Mouse (Mus musculus) cerebellum, adult 2 months (tissue): ENCODE data around the gene Zbtb22. TPM values are rescaled to one million over a fixed set of nuclear protein-coding genes. Genes with fewer than 3 reads are reported as not detected.

Experiments
- DNase-seq, 2 experiments: peaks; one replicate each; pipeline ENCODE4 v3.0.0; 2021
- H3K27ac ChIP-seq: fragments of 200-500 bp; 2 replicates; pipeline ENCODE4 v1.5.1; 2012; ENCODE audit warnings: low read length, control low read depth, inconsistent platforms; ENCODE audit not compliant: insufficient read depth
- H3K27me3 ChIP-seq: fragments of 200-500 bp; 2 replicates; pipeline ENCODE4 v1.6.1; 2012; ENCODE audit warnings: inconsistent platforms, mild to moderate bottlenecking, low read length, moderate library complexity; ENCODE audit not compliant: control insufficient read depth, insufficient read depth
- H3K4me1 ChIP-seq: fragments of 200-500 bp; 2 replicates; pipeline ENCODE4 v1.6.1; 2011; ENCODE audit warnings: low read length; ENCODE audit not compliant: control insufficient read depth, insufficient read depth
- H3K4me3 ChIP-seq: fragments of 200-500 bp; replicated peaks from 2 replicates; pipeline ENCODE3; 2011; ENCODE audit warnings: mild to moderate bottlenecking, low read depth, low read length, control low read depth; ENCODE audit not compliant: insufficient read depth
- CTCF ChIP-seq: fragments of 200-500 bp; IDR thresholded peaks from 2 replicates; pipeline ENCODE4 v1.5.1; 2011; ENCODE audit warnings: low read depth, mild to moderate bottlenecking, control low read depth, low read length, moderate library complexity, borderline replicate concordance; ENCODE audit not compliant: insufficient read depth
- POLR2A ChIP-seq: fragments of 200-500 bp; IDR thresholded peaks from 2 replicates; pipeline ENCODE4 v1.6.1; 2011; ENCODE audit warnings: low read length, control low read depth, borderline replicate concordance; ENCODE audit not compliant: insufficient read depth
- WGBS: fragments of 180-500 bp; shearing (Covaris S2); methylation state at CpG from one replicate; pipeline ENCODE4 v1.1.7; 2018; 5-methylcytosine and 5-hydroxymethylcytosine counted together
- polyA plus RNA-seq: library from polyadenylated mRNA; depleted of rRNA; stranded (reverse); fragments of >200 nt; gene quantifications from 2 replicates; pipeline ENCODE4 v1.2.3, GENCODE M21; 2012

Gene Zbtb22
- polyA plus RNA-seq, 1 experiment = 33.4 TPM

GRCm38 (mm10) chr17:33955555-33956214 is 40.0 kb downstream of the Zbtb22 start, which contains the start of the genes Vps52 and Rps18:
Vps52 (plus strand) TSS chr17:33955812.
Rps18 (minus strand) TSS chr17:33956001.
- H3K4me3 ChIP-seq = peak within 1 kb of the TSS; percentile 96
- WGBS = under 1% methylated on average over 50 of the region's 50 CpGs
- no peaks in the 10 kb centered on the region for H3K27me3 ChIP-seq
- peak within 1 kb of the TSS; percentile 83 for H3K27ac ChIP-seq
- H3K4me1 ChIP-seq = no peaks in the 10 kb centered on the region; the same call in 1 of the 2 replicates
- peak; percentile 96 to 98 for DNase-seq
- TF ChIP-seq POLR2A = peak; percentile 93
- no peak for TF ChIP-seq CTCF

DNA sequence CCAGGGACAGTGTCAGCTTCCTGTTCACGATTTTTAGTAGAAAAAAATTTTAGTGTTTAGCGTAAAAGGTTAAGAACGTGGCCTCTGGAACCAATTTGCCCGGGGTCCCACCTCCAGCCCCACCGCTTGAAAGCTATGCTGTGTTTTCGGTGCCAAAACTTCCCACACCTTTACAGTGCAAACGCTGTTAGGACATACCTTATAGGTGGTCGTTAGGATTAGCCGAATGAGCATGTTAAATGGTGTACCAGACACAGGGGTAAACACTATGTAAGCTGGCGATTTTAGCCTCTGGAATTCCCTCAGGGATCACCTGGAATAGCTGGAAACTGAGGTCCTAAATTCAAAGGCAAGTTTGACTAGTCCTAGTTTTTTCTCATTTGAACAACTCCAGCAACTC is 40.6 kb downstream of the Zbtb22 start:
- peak overlapping the region; percentile 83 for H3K27ac ChIP-seq
- H3K27me3 ChIP-seq = no peaks in the 10 kb centered on the region
- 7% methylated on average over 10 of the region's 10 CpGs for WGBS
- peak overlapping the region; percentile 96 for H3K4me3 ChIP-seq
- H3K4me1 ChIP-seq = no peaks in the 10 kb centered on the region; the same call in 1 of the 2 replicates
- no peak for DNase-seq
- TF ChIP-seq CTCF = no peak
- TF ChIP-seq POLR2A = no peak

DNA sequence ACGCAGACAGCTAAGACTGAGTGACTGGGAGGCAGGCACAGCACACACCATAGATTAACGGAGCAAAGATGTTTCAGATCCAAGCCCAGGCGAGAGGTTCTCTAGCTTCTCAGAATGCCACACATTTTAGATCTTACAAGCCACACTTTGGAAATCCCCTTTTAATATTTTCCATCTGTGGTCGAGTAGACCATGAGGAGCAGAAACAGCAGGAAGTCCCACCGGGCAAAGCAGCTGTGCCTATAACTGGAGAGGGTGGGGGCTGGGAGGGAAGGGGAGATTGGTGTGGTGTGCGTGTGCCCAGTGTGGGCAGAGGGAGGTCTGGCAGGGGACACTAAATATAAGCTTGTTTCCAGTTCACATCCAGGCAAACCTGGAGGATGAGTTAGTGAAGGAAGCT is 41.8 kb downstream of the Zbtb22 start:
- TF ChIP-seq POLR2A = no peak
- no peak for TF ChIP-seq CTCF
- Histone ChIP-seq H3K27ac (no peak overlapping the region), H3K4me1 (no peaks in the 10 kb centered on the region; the same call in 1 of the 2 replicates), H3K27me3 (no peaks in the 10 kb centered on the region), H3K4me3 (no peak overlapping the region)
- WGBS = 68% methylated on average over 6 of the region's 6 CpGs
- DNase-seq = no peak

GRCm38 (mm10) chr17:33958451-33958850 is 42.7 kb downstream of the Zbtb22 start:
- no peak for TF ChIP-seq POLR2A
- no peak for TF ChIP-seq CTCF
- Histone ChIP-seq H3K27me3 (no peaks in the 10 kb centered on the region), H3K4me1 (no peaks in the 10 kb centered on the region; the same call in 1 of the 2 replicates), H3K27ac (no peak overlapping the region), H3K4me3 (no peak overlapping the region)
- 95% methylated on average over 11 of the region's 11 CpGs for WGBS
- DNase-seq = no peak

- TF ChIP-seq CTCF (no peak), POLR2A (no peak)
- no peak for DNase-seq
- H3K27ac ChIP-seq = no peak overlapping the region
- H3K27me3 ChIP-seq = no peaks in the 10 kb centered on the region
- no peak overlapping the region for H3K4me3 ChIP-seq
- 90% methylated on average over 13 of the region's 13 CpGs for WGBS
- no peaks in the 10 kb centered on the region; the same call in 1 of the 2 replicates for H3K4me1 ChIP-seq
Measured at GRCm38 (mm10) chr17:33959135-33959534, 43.4 kb downstream of the Zbtb22 start.

- H3K4me1 ChIP-seq = no peaks in the 10 kb centered on the region; the same call in 1 of the 2 replicates
- no peaks in the 10 kb centered on the region for H3K27me3 ChIP-seq
- H3K27ac ChIP-seq = no peak overlapping the region
- no peak overlapping the region for H3K4me3 ChIP-seq
- no peak for DNase-seq
- TF ChIP-seq CTCF (no peak), POLR2A (no peak)
- 92% methylated on average over 15 of the region's 15 CpGs for WGBS
Measured at GRCm38 (mm10) chr17:33959948-33960347, 44.2 kb downstream of the Zbtb22 start.

DNA sequence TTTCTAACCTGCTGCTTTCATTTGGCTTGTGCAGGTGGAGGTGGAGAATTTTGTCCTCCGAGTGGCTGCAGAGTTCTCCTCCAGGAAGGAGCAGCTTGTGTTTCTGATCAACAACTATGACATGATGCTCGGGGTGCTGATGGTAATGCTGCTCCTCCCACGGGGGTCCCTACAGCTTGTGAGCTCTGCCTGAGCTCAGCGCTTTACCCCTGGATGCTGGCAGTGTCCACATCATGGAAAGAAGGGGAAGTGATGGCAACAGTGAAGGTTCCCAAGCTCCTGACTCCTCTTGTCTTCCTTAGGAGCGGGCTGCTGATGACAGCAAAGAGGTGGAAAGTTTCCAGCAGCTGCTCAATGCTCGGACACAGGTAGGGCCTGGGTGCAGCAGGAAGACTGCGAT is 47.2 kb downstream of the Zbtb22 start:
- Histone ChIP-seq H3K27ac (no peak overlapping the region), H3K4me1 (no peaks in the 10 kb centered on the region), H3K27me3 (no peaks in the 10 kb centered on the region), H3K4me3 (no peak overlapping the region)
- WGBS = 91% methylated on average over 7 of the region's 7 CpGs
- TF ChIP-seq CTCF (no peak), POLR2A (no peak)
- peak in 1 of 2 experiments; percentile 6 for DNase-seq

DNA sequence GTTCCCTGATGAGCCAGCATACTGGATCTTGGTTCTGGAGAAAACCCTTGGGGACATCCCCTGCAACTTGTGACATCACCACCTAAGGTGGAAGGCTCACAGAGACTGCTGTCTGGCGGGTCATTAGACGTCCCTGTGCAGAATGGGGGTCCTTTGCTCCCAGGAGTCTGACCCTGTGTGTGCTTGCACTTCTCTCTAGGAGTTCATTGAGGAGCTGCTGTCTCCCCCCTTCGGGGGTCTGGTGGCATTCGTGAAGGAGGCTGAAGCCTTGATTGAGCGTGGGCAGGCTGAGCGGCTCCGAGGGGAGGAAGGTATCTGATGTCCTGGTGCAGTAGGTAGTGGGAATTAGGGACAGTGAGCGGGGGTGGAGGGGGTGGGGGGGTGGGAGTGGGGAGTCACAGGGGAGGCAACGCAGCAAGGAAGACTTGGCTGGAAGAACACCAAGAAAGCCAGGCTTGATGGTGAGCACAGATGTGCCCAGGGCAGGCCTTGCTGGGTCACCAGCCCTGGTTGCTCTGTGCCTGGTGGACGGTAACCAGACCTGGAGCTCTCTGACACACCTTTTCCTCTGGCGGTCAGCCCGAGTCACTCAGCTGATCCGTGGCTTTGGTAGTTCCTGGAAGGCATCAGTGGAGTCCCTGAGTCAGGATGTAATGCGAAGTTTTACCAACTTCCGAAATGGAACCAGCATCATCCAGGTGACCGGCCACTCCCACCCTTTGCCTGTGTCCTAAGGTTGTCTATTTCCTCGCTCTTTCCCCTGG is 49.6 kb downstream of the Zbtb22 start:
- DNase-seq = peak in 1 of 2 experiments; percentile 9
- Histone ChIP-seq H3K4me1 (no peaks in the 10 kb centered on the region), H3K27me3 (no peaks in the 10 kb centered on the region), H3K27ac (no peak overlapping the region), H3K4me3 (no peak overlapping the region)
- 89% methylated on average over 17 of the region's 17 CpGs for WGBS
- TF ChIP-seq CTCF = no peak
- TF ChIP-seq POLR2A = no peak
